Mouse (Mus musculus) forebrain, embryonic 10.5 days (tissue): Measurements from ENCODE around the gene Bnip2. TPM values are rescaled to one million over a fixed set of nuclear protein-coding genes. Genes with fewer than 3 reads are reported as not detected.

Source experiments
- DNase-seq: peaks from one replicate; pipeline ENCODE4 v3.0.0-alpha.2; 2017; ENCODE audit warnings: low spot score; ENCODE audit errors: extremely low spot score
- H3K27ac ChIP-seq: fragments of 300-500 bp; sonication (generic); 2 replicates; pipeline ENCODE4 v1.5.1; 2016; ENCODE audit warnings: mild to moderate bottlenecking
- H3K27me3 ChIP-seq: fragments of 300-500 bp; sonication (generic); 2 replicates; pipeline ENCODE4 v1.6.1; 2016; ENCODE audit warnings: mild to moderate bottlenecking; ENCODE audit not compliant: poor library complexity, severe bottlenecking
- H3K36me3 ChIP-seq: fragments of 300-500 bp; sonication (generic); replicated peaks from 2 replicates; pipeline ENCODE4 v1.6.1; 2016; ENCODE audit warnings: mild to moderate bottlenecking, moderate library complexity
- H3K4me1 ChIP-seq: fragments of 300-500 bp; sonication (generic); 2 replicates; pipeline ENCODE4 v1.6.1; 2016
- H3K4me3 ChIP-seq: fragments of 300-500 bp; sonication (generic); 2 replicates; pipeline ENCODE4 v1.5.1; 2016; ENCODE audit warnings: mild to moderate bottlenecking, moderate library complexity
- H3K9me3 ChIP-seq: fragments of 300-500 bp; sonication (generic); 2 replicates; pipeline ENCODE4 v1.6.1; 2016; ENCODE audit warnings: mild to moderate bottlenecking, moderate library complexity
- WGBS: fragments of 180-500 bp; shearing (Covaris S2); methylation state at CpG from one replicate; pipeline ENCODE4 v1.1.7; 2016; 5-methylcytosine and 5-hydroxymethylcytosine counted together
- polyA plus RNA-seq: library from polyadenylated mRNA; unstranded; fragments of >200 nt; fragmentation: Nextera tagmentation; extraction: Ambion mirVana; gene quantifications from 2 replicates; pipeline ENCODE4 v1.2.1, GENCODE M21; 2016

Gene Bnip2
- polyA plus RNA-seq, 1 experiment from 2014 or later: 101 TPM

DNA sequence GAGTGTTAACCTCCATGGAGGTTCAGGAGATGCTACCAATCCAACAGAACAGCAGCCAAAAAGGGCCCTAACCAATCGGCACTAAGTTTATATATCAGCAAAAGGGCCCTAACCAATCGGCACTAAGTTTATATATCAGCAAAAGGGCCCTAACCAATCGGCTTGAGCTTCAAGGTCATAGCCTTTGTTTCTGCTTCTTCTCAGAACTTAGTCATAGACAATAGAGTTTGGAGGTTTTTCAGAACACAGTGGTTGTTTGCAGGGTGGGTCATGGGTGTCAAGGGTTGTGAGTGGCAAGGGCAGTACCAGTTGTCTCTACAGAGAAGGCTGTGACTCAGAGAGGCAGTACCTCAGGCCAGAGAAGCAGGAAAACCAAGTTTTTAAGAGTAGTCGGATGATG is 52.9 kb downstream of the Bnip2 start:
- Histone ChIP-seq H3K9me3 (peaks cover 5% of the 10 kb centered on the region; the same call in 1 of the 2 replicates), H3K4me1 (no peaks in the 10 kb centered on the region), H3K36me3 (no peaks in the 10 kb centered on the region), H3K27me3 (no peaks in the 10 kb centered on the region), H3K4me3 (no peak overlapping the region), H3K27ac (no peak overlapping the region)
- 93% methylated on average over 4 of the region's 4 CpGs for WGBS
- no peak for DNase-seq

DNA sequence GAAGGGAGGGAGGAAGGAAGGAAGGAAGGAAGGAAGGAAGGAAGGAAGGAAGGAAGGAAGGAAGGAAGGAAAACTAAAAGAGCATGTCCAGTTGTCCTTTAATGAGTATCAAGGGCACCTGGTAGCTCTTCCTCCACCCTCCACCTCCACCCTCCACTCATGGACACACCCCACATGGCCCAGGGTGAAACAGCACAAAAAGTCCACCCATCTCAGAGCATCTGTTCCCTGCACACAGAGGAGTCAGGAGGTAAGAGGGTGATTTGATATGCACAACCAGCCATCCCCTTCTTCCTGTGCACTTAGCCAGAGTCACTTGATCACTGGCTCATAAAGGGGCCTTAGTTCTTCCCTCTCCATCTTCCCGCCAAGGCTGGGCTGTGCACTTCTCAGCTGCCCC is 53.7 kb downstream of the Bnip2 start:
- WGBS: 65% methylated on average over 1 of the region's 1 CpGs

DNA sequence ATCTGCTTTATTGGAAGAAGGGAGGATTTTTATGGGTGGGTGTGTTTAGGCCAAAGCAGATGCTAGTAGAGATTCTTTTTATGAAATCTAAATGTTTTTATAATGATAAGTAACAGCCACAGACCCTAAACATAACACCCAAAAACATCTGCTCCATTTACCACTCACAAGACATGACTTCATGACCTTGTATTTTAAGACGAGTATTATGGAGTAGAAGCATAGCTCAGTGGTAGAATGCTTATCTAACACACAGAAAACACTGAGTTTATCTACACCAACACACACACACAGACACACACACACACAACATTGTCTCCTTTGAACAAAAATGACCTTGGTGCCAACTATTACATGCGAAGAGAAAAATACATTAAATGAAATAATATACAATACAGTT is 55.6 kb downstream of the Bnip2 start:
- Histone ChIP-seq H3K4me3 (no peak overlapping the region), H3K27ac (no peak overlapping the region), H3K27me3 (no peaks in the 10 kb centered on the region), H3K9me3 (no peaks in the 10 kb centered on the region), H3K36me3 (no peaks in the 10 kb centered on the region), H3K4me1 (peaks cover 24% of the 10 kb centered on the region)
- WGBS: 88% methylated on average over 2 of the region's 2 CpGs
- DNase-seq: no peak

More for the DNA sequence above, 53.7 kb downstream of the Bnip2 start:
- Histone ChIP-seq H3K9me3 (peaks cover 5% of the 10 kb centered on the region; the same call in 1 of the 2 replicates), H3K27ac (no peak overlapping the region), H3K4me1 (peaks cover 5% of the 10 kb centered on the region), H3K4me3 (no peak overlapping the region), H3K27me3 (no peaks in the 10 kb centered on the region), H3K36me3 (no peaks in the 10 kb centered on the region)
- DNase-seq: no peak

DNA sequence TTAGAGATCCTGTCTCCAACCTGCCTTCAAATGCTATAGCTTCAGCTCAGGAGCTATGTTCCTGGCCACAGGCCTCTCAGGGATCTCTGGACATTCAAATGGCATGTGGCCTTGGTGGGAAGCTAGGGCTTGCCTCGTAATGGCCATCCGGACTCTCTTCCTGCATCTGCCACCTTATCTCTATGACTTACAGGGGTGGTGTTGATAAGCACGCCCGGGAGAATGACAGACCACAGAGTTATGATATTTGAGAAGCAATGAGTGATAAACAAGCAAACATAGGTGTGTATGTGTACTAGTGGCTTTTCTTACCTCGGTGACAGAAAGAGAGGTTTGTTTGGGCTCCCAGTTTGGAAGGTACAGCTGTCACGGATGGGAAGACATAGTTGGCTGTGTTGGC is 57.0 kb downstream of the Bnip2 start:
- no peak for DNase-seq
- H3K4me1 ChIP-seq: peaks cover 27% of the 10 kb centered on the region
- H3K36me3 ChIP-seq: no peaks in the 10 kb centered on the region
- H3K4me3 ChIP-seq: no peak overlapping the region
- 89% methylated on average over 6 of the region's 6 CpGs for WGBS
- no peaks in the 10 kb centered on the region for H3K9me3 ChIP-seq
- no peak overlapping the region for H3K27ac ChIP-seq
- H3K27me3 ChIP-seq: no peaks in the 10 kb centered on the region

DNA sequence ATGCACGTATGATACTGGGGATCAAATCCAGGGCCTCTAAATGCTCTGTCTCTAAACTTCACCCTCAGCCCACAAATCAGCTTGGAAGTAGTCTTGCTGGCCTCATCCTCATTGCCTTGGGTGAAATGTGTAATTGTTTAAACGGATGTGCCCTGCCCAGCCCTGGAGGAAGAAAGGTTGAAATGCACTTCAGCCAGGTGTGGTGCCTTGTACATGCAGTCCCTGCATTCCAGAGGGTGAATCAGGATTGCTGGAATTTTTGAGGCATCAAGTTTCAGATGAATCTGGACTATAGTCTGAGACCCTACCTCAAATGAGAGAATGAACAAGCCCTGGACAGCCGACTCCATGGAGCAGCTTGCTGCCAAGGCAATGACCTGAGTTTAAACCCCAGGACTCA is 58.6 kb downstream of the Bnip2 start:
- 59% methylated on average over 3 of the region's 3 CpGs for WGBS
- Histone ChIP-seq H3K27me3 (no peaks in the 10 kb centered on the region), H3K36me3 (no peaks in the 10 kb centered on the region), H3K4me1 (peaks cover 27% of the 10 kb centered on the region), H3K4me3 (no peak overlapping the region), H3K9me3 (no peaks in the 10 kb centered on the region), H3K27ac (no peak overlapping the region)
- DNase-seq: no peak

DNA sequence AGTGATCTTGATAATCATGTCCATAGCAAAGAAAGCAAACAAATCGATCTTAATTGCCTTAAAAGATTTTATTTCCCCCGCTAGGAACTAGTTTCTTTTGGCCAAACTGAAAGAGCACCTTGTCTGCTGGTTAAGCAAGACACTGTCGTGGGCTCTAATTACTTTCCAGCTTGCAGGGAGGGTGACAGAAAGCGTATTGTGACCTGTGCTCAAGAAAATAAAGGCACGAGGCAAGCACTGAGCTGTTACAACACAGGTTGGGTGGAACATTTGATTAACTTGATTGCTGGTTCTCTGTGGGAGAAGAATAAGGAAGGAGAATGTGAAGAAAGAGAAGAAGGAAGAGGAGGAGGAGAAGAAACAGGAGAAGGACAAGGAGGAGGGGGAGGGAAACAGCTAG is 59.0 kb downstream of the Bnip2 start:
- no peaks in the 10 kb centered on the region for H3K27me3 ChIP-seq
- H3K36me3 ChIP-seq: no peaks in the 10 kb centered on the region
- 42% methylated on average over 5 of the region's 5 CpGs for WGBS
- H3K9me3 ChIP-seq: no peaks in the 10 kb centered on the region
- no peak overlapping the region for H3K4me3 ChIP-seq
- H3K4me1 ChIP-seq: peaks cover 27% of the 10 kb centered on the region
- no peak for DNase-seq
- H3K27ac ChIP-seq: peak overlapping the region; percentile 63; the same call in 1 of the 2 replicates

DNA sequence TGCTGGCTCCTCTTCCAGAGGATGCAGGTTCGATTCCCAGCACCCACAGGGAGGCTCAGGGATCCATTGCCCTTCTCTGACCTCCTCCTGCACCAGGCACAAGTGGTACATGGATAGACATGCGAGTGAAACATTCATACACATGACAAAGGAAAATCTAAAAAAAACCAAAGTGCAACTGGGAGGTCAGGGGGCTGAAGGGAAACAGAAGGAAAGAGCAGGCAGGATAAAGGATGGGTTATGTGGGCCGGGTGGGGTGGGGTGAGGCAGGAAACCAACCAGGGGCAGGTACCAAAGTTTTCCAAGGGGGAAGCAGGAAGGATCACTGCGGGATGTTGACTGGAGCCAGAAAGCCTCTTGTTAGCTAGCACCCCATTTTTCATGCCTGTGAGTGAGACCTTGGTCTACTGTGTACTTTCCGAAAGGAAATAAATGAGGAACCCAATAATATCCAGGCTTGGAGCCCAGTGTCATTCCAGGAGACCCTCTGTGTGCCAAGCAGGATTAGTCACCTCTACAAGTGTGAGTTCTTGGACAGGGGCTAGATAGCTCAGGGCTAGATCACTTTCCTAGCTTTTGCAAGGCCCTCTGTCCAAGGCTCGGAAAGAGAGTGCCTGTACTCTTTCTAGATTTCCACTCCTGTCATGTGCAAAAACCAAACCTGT is 59.6 kb downstream of the Bnip2 start:
- no peak for DNase-seq
- Histone ChIP-seq H3K9me3 (no peaks in the 10 kb centered on the region), H3K36me3 (no peaks in the 10 kb centered on the region), H3K27ac (peak overlapping the region; percentile 63), H3K4me3 (no peak overlapping the region), H3K4me1 (peaks cover 27% of the 10 kb centered on the region), H3K27me3 (no peaks in the 10 kb centered on the region)
- 61% methylated on average over 6 of the region's 6 CpGs for WGBS

DNA sequence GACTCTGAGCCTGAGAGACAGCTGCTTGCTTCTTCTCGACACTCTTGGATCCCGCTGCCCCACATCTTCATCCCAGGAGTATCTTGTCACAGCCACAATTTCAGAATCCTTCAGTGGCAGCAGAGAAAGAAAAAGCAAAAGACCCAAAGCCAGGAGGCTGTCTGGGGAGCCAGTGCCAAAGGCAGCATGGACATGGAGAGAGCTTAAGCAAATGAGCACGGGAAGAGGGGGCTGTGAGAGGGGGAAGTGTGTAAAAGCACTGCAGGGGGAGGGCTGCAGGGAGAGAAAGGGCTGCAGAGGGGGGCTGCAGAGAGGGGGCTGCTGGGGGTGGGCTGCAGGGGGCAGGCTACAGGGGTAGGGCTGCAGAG is 60.1 kb downstream of the Bnip2 start:
- H3K4me1 ChIP-seq: peaks cover 27% of the 10 kb centered on the region
- peak overlapping the region; percentile 63 for H3K27ac ChIP-seq
- H3K9me3 ChIP-seq: no peaks in the 10 kb centered on the region
- no peaks in the 10 kb centered on the region for H3K36me3 ChIP-seq
- WGBS: 28% methylated on average over 3 of the region's 3 CpGs
- DNase-seq: no peak
- no peaks in the 10 kb centered on the region for H3K27me3 ChIP-seq
- H3K4me3 ChIP-seq: no peak overlapping the region

DNA sequence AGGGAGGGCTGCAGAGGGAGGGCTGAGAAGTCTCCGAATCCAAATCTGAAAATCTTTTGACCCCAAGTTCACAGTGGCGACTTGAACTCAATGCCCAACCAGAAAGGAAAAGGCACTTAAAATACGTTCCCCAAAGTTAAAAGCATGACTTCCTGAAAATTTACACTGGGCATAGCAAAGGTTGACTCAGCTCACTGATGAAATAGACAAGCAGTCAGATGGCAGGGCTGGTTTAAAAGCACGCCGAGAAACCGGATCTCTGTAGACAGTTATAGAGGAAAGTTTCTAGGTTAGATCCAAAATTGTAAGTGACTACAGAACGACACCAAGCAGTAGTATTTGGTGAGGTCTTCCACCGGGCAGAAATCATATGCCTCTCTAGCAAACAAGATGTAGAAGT is 60.6 kb downstream of the Bnip2 start:
- Histone ChIP-seq H3K4me3 (no peak overlapping the region), H3K9me3 (no peaks in the 10 kb centered on the region), H3K36me3 (no peaks in the 10 kb centered on the region), H3K27me3 (no peaks in the 10 kb centered on the region), H3K4me1 (peaks cover 27% of the 10 kb centered on the region), H3K27ac (peak overlapping the region; percentile 63)
- 56% methylated on average over 8 of the region's 8 CpGs for WGBS
- DNase-seq: no peak

DNA sequence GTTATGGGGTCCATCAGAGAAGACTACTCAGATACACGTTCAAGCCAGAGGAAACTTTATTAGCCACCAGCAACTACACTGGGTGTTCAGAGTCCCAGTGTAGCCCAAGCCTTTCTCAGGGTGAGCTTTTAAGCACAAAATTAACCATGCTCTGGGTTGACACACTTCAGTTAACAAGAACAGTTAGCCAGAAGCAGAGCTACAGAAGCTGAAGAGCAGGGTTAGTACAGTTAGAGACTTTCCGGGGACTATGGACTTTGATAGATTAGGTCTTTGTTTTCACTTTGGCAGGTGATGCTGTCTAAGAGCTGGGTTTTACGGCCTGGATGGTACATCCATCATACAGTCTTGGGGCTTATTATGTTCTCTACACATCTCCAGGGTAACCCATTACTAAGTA is 63.5 kb downstream of the Bnip2 start:
- no peak for DNase-seq
- Histone ChIP-seq H3K4me3 (no peak overlapping the region), H3K27ac (no peak overlapping the region), H3K36me3 (no peaks in the 10 kb centered on the region), H3K4me1 (peaks cover 25% of the 10 kb centered on the region), H3K27me3 (no peaks in the 10 kb centered on the region), H3K9me3 (0 out of 2 replicates have a peak, but pooled peaks cover 5% of the 10 kb centered on the region)
- 87% methylated on average over 3 of the region's 3 CpGs for WGBS

DNA sequence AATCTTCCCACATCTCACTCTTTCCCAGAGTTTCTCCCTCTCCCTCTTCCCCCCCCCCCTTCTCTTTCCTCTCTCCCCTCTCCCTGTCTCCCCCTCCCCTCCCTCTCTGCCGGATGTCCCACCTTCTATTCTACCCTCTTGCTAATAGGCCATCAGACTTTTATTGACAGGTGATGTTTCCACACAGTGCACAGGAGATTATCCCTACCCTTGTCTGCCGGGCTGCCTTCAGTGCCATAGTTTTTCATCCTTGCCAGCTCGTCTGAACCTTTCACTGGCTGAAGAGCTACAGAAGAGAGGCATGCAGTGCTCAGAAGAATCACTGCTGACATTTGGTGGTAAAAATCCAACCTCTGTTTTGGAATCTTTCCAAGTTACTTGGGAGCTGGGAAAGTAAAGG is 64.1 kb downstream of the Bnip2 start:
- WGBS: 61% methylated on average over 3 of the region's 3 CpGs
- Histone ChIP-seq H3K4me3 (no peak overlapping the region), H3K9me3 (0 out of 2 replicates have a peak, but pooled peaks cover 5% of the 10 kb centered on the region), H3K36me3 (no peaks in the 10 kb centered on the region), H3K4me1 (peaks cover 24% of the 10 kb centered on the region), H3K27me3 (no peaks in the 10 kb centered on the region), H3K27ac (no peak overlapping the region)
- no peak for DNase-seq
